Mouse (Mus musculus) erythroblast, embryonic 14.5 days (primary cell): ENCODE results near the gene Fam227b.

Experiments used
- GATA1 ChIP-seq: IDR thresholded peaks from 2 replicates; pipeline ENCODE4 v1.6.1; 2012; ENCODE audit warnings: low read length, inconsistent platforms, mixed read lengths
- TAL1 ChIP-seq: IDR thresholded peaks from 3 replicates; pipeline ENCODE4 v1.6.1; 2012; ENCODE audit warnings: low read length, inconsistent platforms, mixed read lengths

DNA sequence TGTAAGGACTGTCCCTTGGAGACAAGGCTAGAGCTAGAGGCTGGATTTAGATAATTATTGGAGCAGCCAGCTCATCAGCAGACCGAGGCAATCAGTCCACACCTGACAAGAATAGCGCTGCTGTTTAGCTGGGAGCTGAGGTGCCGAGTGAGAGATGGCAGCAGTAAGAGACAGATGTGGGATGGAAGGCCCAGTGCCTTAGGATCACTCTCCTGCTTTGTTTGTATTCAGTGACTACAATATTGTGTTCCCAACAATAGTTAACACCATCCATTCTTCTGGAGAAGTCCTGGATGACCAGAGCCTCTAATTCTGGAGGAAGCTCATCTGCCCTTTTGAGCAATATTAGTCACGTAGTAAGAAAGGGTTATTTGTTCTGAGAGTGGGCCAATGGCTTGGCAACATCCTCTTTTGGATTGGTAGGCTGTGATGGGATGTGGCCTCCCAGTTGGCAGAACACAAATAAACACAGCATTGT is 112.4 kb downstream of the Fam227b start:
- TF ChIP-seq TAL1 (no peak), GATA1 (no peak)
